ENCODE assay signal across 8 mouse cellular contexts in genomic region chr4:136144126-136144926, GRCm38 (mm10). TPM values are rescaled to one million over a fixed set of nuclear protein-coding genes. Genes with fewer than 3 reads are reported as not detected.
A peak's percentile ranks its signal among the peaks of the same experiment; 100 is the strongest.
DNase-seq lines count a peak whose midpoint lies in the region; ATAC-seq lines count a peak whose summit lies in the region.

No protein-coding gene starts in this region.

- H3K36me3 ChIP-seq in forebrain, embryonic 12.5 days (replicated peaks) = no peaks in the 10 kb centered on the region
- H3K36me3 ChIP-seq in limb, embryonic 11.5 days (ENCODE audit: control insufficient read depth, insufficient read depth, low read length) = no peaks in the 10 kb centered on the region
- peaks cover 15% of the 10 kb centered on the region for H3K36me3 ChIP-seq in midbrain, embryonic 10.5 days
- peaks cover 8% of the 10 kb centered on the region; the same call in 1 of the 2 replicates for H3K36me3 ChIP-seq in splenic B cell, adult 2 months (ENCODE audit: control insufficient read depth, insufficient read depth, low read length, poor library complexity, severe bottlenecking)

- H3K4me1 ChIP-seq in forebrain, embryonic 12.5 days = peaks cover 89% of the 10 kb centered on the region
- H3K4me1 ChIP-seq in limb, embryonic 11.5 days (ENCODE audit: control insufficient read depth, insufficient read depth, low read length) = peaks cover 49% of the 10 kb centered on the region
- peaks cover 97% of the 10 kb centered on the region for H3K4me1 ChIP-seq in midbrain, embryonic 10.5 days

- peak; percentile 15; the same call in 1 of the 2 replicates for ATAC-seq in forebrain, embryonic 12.5 days (ENCODE audit: low FRiP score)
- ATAC-seq in limb, embryonic 11.5 days (ENCODE audit: insufficient number of reproducible peaks, low FRiP score, low TSS enrichment, low read depth) = no peak

- peak overlapping the region; percentile 62 for H3K4me3 ChIP-seq in forebrain, embryonic 12.5 days (replicated peaks)
- H3K4me3 ChIP-seq in limb, embryonic 11.5 days (ENCODE audit: low read depth, low read length) = peak overlapping the region; percentile 76
- H3K4me3 ChIP-seq in midbrain, embryonic 10.5 days = peak overlapping the region; percentile 96

- peak overlapping the region; percentile 83 for H3K27ac ChIP-seq in forebrain, embryonic 12.5 days
- H3K27ac ChIP-seq in limb, embryonic 11.5 days (replicated peaks; ENCODE audit: low read depth, low read length) = peak overlapping the region; percentile 96
- H3K27ac ChIP-seq in midbrain, embryonic 10.5 days (replicated peaks) = peak overlapping the region; percentile 99

- peaks cover 36% of the 10 kb centered on the region for H3K27me3 ChIP-seq in forebrain, embryonic 12.5 days
- H3K27me3 ChIP-seq in limb, embryonic 11.5 days (ENCODE audit: control insufficient read depth, insufficient read depth, low read length) = no peaks in the 10 kb centered on the region
- peaks cover 10% of the 10 kb centered on the region; the same call in 1 of the 2 replicates for H3K27me3 ChIP-seq in midbrain, embryonic 10.5 days (ENCODE audit: low read depth, poor library complexity, severe bottlenecking)
- H3K27me3 ChIP-seq in splenic B cell, adult 2 months (ENCODE audit: control insufficient read depth, insufficient read depth, low read length, poor library complexity, severe bottlenecking) = no peaks in the 10 kb centered on the region

- peak overlapping the region; percentile 81 for H3K9ac ChIP-seq in forebrain, embryonic 12.5 days
- peak overlapping the region; percentile 91 for H3K9ac ChIP-seq in limb, embryonic 11.5 days (ENCODE audit: low read length)

- no peaks in the 10 kb centered on the region for H3K9me3 ChIP-seq in forebrain, embryonic 12.5 days
- H3K9me3 ChIP-seq in limb, embryonic 11.5 days (ENCODE audit: control insufficient read depth, low read length) = no peaks in the 10 kb centered on the region
- no peaks in the 10 kb centered on the region for H3K9me3 ChIP-seq in midbrain, embryonic 10.5 days (replicated peaks)

- peak overlapping the region; percentile 79 for H3K4me2 ChIP-seq in forebrain, embryonic 12.5 days
- peak overlapping the region; percentile 62 for H3K4me2 ChIP-seq in limb, embryonic 11.5 days (ENCODE audit: low read depth, severe bottlenecking)

- under 1% methylated on average over 50 of the region's 50 CpGs for WGBS in forebrain, embryonic 12.5 days
- under 1% methylated on average over 49 of the region's 50 CpGs for WGBS in limb, embryonic 11.5 days
- WGBS in midbrain, embryonic 10.5 days = under 1% methylated on average over 50 of the region's 50 CpGs

- peak; percentile 40 for DNase-seq in right cerebral cortex, postnatal 25 days
- DNase-seq in right cerebral cortex, adult 2 months (ENCODE audit: low spot score in 2 of 2) = no peak
- peak; percentile 87 for DNase-seq in heart, postnatal 4 days
- DNase-seq in limb, embryonic 11.5 days (ENCODE audit: low spot score) = peak; percentile 81
- DNase-seq in midbrain, embryonic 10.5 days (ENCODE audit: low spot score) = peak; percentile 73
- DNase-seq in splenic B cell, adult 2 months (ENCODE audit: low read depth, low spot score) = peak; percentile 75
- no peak for DNase-seq in layer of hippocampus, adult 8-10 months (ENCODE audit: low spot score in 2 of 2)

RNA-seq across cellular contexts. Expression of gene Id3, which starts 1.0 kb away (rescaled TPM):
- polyA plus RNA-seq in forebrain, embryonic 12.5 days (2016; fragmentation: Nextera tagmentation; extraction: Ambion mirVana) = 173 and 228 TPM in 2 replicates
- total RNA-seq in heart, postnatal 4 days (2021) = 10 to 100 TPM; 96.2 to 97.8 TPM
- polyA plus RNA-seq in limb, embryonic 11.5 days (2014; fragmentation: Nextera tagmentation; extraction: Ambion mirVana) = 534 and 581 TPM in 2 replicates
- polyA plus RNA-seq in midbrain, embryonic 10.5 days (2016; fragmentation: Nextera tagmentation; extraction: Ambion mirVana) = 619 and 802 TPM in 2 replicates
- 10 to 100 TPM; 40.5 to 59.5 (median 48.7) TPM for total RNA-seq in layer of hippocampus, adult 8-10 months (2022)

RNA-seq across cellular contexts. Expression of gene E2f2, which starts 27.9 kb away (rescaled TPM):
- polyA plus RNA-seq in forebrain, embryonic 12.5 days (2016; fragmentation: Nextera tagmentation; extraction: Ambion mirVana) = 13.4 and 14.6 TPM in 2 replicates
- 1 to 10 TPM; 5.8 to 9.7 TPM for total RNA-seq in heart, postnatal 4 days (2021)
- polyA plus RNA-seq in limb, embryonic 11.5 days (2014; fragmentation: Nextera tagmentation; extraction: Ambion mirVana) = 4.7 and 5.7 TPM in 2 replicates
- 10.3 and 10.8 TPM in 2 replicates for polyA plus RNA-seq in midbrain, embryonic 10.5 days (2016; fragmentation: Nextera tagmentation; extraction: Ambion mirVana)
- 1 to 10 TPM in 2 of 4 experiments, under 1 TPM in 2; 0.57 to 1.2 (median 0.98) TPM for total RNA-seq in layer of hippocampus, adult 8-10 months (2022)

Comparison
In these comparisons a context has a peak if more than half of its experiments do, and no peak if none do; other contexts are left out.
1. DNase-seq: peak in right cerebral cortex, postnatal 25 days (single experiment), heart, postnatal 4 days (single experiment), limb, embryonic 11.5 days (single experiment), midbrain, embryonic 10.5 days (single experiment) and splenic B cell, adult 2 months (single experiment); none in right cerebral cortex, adult 2 months (0 of 2) and layer of hippocampus, adult 8-10 months (0 of 2).
2. Peak in every context shown above with its lines, with median percentiles within 50 percentile points of each other: H3K27ac ChIP-seq and H3K4me3 ChIP-seq.